Mouse (Mus musculus) cerebellum, adult 2 months (tissue): ENCODE results near the gene Ms4a1.

Source experiments
- CTCF ChIP-seq: fragments of 200-500 bp; IDR thresholded peaks from 2 replicates; pipeline ENCODE4 v1.5.1; 2011; ENCODE audit warnings: low read depth, mild to moderate bottlenecking, control low read depth, low read length, moderate library complexity, borderline replicate concordance; ENCODE audit not compliant: insufficient read depth
- POLR2A ChIP-seq: fragments of 200-500 bp; IDR thresholded peaks from 2 replicates; pipeline ENCODE4 v1.6.1; 2011; ENCODE audit warnings: low read length, control low read depth, borderline replicate concordance; ENCODE audit not compliant: insufficient read depth

DNA sequence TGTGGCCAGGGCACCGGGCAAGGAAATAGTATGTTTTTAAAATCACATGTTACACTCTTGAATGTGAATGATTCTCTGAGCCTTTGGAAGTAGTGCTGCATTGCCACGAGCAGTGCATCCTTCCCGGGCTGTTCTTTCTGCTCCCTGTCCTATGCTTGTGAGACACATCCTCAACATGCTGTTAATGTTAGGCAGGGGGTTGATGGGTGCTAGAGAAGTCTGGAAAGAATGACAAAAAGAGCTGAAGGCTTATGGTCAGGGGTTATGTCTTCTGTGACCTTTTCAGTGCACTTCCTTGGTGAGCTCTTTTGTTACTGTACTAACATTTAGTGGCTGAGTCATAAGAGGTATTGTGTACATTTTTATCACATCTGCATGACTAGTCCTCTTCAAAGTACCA lies 14.2 kb upstream of the Ms4a1 start:
- TF ChIP-seq CTCF (no peak), POLR2A (no peak)
